Mouse (Mus musculus) olfactory bulb, adult 2 months (tissue): ENCODE measurements around the gene Hsf5.

Source experiments
- CTCF ChIP-seq: fragments of 200-500 bp; IDR thresholded peaks from 2 replicates; pipeline ENCODE4 v1.5.1; 2012; ENCODE audit warnings: low read depth, mild to moderate bottlenecking, low read length, moderate library complexity; ENCODE audit not compliant: insufficient read depth
- POLR2A ChIP-seq: fragments of 200-500 bp; IDR thresholded peaks from 2 replicates; pipeline ENCODE4 v1.6.1; 2012; ENCODE audit warnings: mild to moderate bottlenecking, low read depth, low read length, moderate library complexity; ENCODE audit not compliant: insufficient read depth

GRCm38 (mm10) chr11:87701877-87702620 lies 85.1 kb downstream of the Hsf5 start:
- TF ChIP-seq CTCF (no peak), POLR2A (no peak)
